Mouse (Mus musculus) cerebellum, adult 2 months (tissue): ENCODE data around the gene Fbln2.

Experiments
- CTCF ChIP-seq: fragments of 200-500 bp; IDR thresholded peaks from 2 replicates; pipeline ENCODE4 v1.5.1; 2011; ENCODE audit warnings: low read depth, mild to moderate bottlenecking, control low read depth, low read length, moderate library complexity, borderline replicate concordance; ENCODE audit not compliant: insufficient read depth
- POLR2A ChIP-seq: fragments of 200-500 bp; IDR thresholded peaks from 2 replicates; pipeline ENCODE4 v1.6.1; 2011; ENCODE audit warnings: low read length, control low read depth, borderline replicate concordance; ENCODE audit not compliant: insufficient read depth

DNA sequence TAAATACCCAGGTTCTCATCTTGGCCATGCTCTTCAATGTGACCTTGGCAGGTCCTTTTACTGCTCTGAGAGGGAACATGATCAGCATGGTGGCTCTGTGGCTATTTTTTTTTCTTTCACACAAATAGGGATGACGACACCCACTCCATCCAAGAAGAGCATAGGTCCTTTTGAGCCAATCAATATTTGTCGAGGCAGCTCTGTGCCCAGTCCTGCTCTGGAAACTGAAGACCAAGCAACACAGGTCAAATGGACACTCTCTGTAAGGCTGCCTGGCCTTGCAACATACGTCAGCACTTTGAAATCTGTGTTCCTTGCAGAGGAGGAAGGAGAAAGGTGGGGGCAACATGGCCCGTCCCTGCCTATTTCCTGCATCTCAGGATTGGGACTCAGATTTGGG is 83.2 kb downstream of the Fbln2 start:
- TF ChIP-seq POLR2A (no peak), CTCF (no peak)
